Mouse (Mus musculus) layer of hippocampus, adult 8-10 months (tissue): ENCODE data around the gene Lfng. TPM values are rescaled to one million over a fixed set of nuclear protein-coding genes. Genes with fewer than 3 reads are reported as not detected.

Source experiments
- DNase-seq, 2 experiments: peaks; one replicate each; pipeline ENCODE4 v3.0.0; 2022; ENCODE audit warnings: low spot score in 2 of 2
- total RNA-seq, 4 experiments: library from RNA; stranded (reverse); gene quantifications; 2 replicates each; pipeline ENCODE4 v1.2.4; 2022

Lfng gene
- total RNA-seq, 4 experiments from 2014 or later = 18.1 to 25.0 (median 22.8) TPM

DNA sequence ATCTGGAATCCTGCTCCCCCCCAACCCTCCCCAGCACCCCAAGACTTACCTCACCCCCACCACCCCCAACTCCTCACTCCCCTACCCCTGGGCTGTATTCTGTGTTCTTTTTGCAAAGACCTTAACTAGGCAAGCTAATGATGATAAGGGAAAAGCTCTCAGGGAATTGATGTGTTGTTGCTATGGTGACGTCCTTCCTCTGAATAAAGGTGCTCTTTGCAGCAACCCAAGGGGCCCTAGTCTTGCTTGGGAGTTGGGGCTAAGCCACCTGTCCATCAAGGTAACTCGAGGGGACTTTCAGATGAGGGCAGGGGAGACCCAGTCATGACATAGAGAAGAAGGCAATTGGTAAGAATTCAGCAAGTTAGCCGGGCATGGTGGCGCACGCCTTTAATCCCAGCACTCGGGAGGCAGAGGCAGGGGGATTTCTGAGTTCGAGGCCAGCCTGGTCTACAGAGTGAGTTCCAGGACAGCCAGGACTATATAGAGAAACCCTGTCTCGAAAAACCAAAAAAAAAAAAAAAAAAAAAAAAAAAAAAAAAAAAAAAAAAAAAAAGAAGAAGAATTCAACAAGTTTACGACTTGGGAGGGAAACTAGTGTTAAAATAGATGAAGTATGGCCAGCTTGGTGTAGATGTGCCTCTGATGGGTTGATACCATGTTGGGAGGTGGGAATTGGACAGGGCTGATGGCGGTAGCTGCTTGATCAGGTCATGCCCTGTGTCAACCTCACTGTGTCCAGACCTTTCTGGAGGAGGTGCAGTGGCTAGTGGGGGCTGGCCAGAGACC is 8.4 kb downstream of the Lfng start:
- no peak for DNase-seq

DNA sequence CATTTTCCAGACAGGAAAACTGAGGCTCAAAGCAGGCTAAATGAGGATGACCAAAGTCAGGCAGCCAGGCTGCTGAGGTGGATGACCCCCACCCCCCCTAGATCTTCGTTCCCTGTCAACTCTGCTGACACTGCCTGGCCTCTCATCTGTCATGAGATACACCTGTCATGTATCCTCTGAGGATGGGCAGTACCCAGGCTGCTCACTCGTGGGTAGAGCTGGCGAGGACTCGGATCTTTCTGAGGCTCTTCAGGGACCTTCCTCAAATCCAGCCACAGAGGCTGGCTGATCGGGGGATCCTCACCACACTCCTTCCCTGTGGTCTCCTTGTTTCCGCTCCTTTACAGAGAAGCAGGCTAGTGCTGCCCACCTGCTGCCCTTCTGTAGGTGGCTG is 9.0 kb downstream of the Lfng start:
- no peak for DNase-seq

DNA sequence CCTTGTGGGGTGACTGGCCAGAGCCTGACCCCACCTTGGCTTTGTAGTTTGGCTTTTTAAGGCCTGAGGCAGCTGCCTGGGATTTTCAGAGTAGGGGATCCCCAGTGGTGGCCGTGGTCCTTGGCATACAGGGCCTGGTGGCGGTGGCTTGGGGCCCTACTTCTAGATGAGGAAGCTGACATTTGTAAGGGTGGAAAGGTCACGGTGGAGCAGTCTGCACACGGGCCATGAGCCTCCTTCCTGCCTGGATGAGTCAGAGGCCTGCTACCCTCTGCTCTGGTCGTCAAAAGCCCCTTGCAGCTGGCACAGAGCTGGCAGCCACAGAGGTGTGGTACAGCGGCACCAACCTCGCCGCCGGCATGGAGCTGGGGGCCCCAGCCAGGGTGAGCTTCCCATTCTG is 9.6 kb downstream of the Lfng start:
- DNase-seq = no peak

DNA sequence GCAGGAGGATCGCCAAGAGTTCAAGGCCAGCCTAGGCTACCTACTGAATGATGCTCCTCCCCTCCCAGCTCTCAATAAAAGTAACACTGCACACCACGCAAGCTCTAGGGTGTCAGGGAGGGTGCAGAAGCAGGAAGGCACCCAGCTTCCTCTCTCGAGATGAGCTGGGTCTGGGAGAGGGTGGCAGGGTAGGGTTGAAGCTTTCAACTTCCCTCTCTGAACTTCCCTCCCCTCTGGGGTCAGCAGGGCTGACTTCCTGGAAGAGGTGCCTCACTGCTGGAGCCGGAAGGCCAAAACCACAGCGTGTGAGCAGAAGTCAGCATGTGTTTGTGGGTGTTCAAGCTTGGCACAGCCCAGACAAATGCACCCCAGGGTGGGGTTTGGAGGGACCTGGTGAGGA is 10.6 kb downstream of the Lfng start:
- DNase-seq = no peak

DNA sequence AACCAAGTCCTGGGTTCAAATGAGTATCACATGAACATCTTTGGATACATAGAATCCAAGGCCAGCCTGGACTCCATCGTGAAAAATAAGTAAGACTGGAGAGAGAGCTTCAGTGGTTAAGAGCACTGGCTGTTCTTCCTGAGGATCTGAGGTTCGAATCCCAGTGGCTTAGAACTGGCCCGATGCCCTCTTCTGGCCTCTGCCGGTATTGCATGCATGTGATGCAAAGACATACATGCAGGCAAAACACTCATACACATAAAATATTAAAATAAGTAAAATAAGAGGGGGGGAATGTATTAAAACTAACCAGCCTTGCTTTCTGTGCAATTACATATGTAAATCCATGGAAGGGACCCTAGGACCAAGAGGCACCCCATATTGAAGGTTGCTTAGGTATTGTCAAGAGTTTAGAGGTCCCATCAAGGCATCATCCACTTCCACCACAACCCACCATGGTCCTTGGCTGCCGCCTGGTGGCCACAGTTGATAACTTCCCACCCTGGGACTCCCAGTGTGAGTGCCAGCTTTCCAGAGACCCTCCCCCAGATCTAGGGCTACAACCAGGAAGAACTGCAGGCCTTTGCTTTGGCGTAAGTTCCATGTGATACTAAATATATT is 12.1 kb downstream of the Lfng start:
- peak; percentile 70 to 73 for DNase-seq

DNA sequence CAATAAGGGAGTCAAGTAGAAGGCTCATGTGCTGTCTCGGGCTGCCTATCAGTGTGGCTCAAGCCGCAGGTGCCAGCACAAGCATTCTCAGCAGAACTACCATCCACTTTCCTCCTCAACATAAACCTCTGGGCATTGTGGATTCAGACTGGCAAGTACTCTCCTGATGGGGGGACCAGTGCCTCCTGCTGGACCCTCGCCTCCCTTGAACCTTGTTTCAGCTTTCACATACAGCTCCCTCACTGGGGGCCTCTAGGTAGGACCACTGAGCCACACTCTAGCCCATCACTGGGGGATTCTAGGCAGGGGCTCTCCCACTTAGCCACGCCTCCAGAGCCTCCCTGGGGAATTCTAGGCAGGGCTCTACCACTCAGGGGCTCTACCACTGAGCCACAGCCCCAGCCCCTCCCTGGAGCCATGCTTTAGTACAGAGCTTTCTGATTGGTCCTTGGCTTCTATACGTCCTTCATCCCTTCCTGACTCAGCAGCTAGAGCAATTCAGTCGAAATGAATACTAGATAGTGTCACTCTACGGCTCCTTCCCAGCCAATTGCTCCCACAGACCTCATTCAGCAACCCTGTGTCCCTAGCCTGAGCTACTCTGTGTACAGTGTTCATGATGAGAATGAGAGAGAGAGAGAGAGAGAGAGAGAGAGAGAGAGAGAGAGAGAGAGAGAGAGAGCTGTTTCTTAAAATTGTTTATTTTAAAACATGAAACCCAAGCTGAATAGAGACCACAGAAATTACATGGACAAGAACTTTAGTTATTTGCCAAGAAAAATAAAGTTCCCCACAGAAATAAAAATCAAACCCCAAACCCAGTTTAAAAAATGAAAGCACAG is 13.0 kb downstream of the Lfng start:
- DNase-seq = no peak

DNA sequence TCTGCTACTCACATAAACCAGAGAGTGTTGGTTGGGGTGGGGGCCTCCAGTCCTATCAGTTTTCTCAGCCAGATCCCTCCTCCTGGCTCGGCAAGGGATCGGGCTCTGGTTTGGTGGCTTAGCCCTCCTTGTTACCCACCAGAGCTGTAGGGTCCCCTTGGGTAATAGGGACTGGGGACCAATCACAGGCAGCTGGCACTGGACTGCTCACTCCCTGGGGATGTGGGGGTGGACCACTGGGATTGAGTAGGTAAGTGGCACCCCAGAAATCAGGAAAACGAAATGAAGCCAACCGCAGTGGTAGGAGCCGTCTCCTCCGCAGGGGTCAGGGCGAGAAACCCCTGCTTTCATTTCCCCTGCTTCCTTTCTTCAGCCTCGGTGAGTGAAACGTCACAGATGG is 14.0 kb downstream of the Lfng start:
- no peak for DNase-seq

DNA sequence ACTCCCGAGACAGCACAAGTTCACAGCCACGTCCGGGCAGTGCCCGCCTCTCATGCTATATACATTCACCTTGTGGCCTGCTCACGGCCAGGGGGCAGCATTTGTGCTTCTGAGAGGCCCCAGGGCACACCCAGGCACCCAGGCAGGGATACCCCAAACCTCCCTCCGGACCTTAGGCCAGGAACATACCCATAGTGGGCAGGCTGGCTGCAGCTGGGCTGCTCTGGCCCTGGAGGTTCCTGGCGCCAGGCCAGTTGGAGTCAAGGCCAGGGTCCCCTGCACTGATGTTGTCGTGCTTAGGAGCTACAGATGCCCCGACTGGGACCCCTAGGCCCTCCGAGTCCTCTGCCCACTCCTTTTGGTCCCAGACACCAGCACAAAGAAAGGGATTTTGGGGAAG is 14.4 kb downstream of the Lfng start:
- DNase-seq = no peak

DNA sequence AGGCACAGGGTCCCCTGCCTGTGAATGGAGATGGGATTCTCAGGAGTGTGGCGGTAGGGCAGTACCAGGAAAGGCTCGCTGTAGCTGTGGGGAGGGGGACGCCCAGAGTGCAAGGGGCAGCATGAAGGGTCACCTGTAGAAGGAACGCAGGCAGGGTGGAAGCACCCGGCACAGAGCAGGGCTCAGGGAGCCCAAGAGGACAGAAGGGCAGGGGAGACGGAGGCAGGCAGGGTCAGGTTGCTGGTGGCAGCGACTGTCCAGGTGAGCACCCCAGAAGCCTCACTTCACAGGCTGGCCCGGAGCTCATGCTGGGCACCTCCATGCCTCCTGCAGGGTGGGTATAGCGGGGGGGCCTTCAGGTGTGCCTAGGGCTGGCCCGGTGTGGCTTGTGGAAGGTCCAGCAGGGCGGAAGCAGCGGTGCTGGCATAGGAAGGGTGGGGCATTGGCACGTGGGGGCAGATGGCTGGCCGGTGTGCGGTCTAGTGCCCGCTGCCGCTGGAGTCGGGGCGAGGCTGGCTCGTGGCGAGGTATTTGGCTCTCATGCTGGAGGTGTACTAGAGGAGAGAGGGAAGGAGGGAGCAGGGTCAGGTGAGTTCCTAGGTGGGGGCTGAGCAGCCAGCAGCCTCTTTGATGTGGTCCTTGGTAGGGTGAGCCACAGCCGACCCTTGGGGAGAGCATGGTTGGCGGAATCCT is 16.0 kb downstream of the Lfng start:
- no peak for DNase-seq

DNA sequence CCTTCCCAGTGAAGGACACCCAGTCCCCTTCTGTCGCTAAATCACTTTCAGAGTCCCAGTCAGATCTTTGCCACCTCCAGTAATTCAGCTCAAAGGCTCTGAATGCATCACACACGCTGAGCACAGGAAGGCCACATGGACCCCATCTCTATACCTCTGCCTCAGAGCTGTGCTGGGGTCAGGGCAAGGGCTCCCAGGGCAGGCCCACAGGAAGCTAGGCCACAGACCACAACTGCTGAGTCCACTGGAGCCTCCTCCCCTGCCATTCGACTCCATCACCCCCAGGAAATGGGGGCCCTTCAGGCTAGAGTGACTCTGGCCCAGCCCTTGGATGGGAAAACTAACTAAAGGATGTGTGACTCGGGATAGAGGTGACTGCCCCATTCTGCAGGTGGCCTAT is 16.7 kb downstream of the Lfng start:
- DNase-seq = no peak

DNA sequence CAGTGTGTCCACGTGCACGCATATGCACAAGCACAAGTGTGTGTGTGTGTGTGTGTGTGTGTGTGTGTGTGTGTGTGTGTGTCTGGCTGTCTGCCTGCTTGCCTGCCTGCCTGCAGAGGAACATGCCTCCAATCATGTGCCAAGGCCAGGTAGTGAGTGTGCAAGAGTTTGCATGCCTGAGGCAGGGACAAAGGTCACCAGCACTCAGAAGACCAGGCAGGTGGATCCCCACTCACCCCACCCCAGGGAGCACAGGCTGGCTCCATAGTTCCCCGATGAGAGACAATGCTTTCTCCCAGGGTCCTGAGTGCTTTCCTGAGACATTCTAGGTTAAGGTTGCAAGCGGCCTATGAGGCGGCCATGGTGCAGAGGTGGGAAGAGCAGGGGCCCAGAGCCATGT is 17.1 kb downstream of the Lfng start:
- DNase-seq = no peak

DNA sequence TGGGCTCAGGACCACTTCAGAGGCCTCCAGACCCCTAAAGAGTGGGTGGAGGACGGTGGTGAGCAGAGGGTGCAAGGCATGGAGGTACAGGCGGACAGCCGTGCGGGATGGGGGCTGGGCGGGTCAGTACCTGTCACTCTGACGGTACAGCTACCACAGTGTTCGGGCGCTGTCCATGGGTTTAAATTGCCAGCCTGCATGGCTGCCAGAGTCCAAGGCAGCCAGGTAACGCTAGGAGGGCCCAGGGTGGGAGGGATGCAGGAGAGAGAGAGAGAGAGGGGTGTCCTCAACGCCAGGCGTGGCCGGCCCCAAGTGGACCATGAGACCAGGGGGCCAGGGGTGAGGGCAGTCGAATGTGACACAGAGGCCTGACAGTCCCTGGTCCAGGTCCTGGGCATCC is 17.8 kb downstream of the Lfng start:
- no peak for DNase-seq

DNA sequence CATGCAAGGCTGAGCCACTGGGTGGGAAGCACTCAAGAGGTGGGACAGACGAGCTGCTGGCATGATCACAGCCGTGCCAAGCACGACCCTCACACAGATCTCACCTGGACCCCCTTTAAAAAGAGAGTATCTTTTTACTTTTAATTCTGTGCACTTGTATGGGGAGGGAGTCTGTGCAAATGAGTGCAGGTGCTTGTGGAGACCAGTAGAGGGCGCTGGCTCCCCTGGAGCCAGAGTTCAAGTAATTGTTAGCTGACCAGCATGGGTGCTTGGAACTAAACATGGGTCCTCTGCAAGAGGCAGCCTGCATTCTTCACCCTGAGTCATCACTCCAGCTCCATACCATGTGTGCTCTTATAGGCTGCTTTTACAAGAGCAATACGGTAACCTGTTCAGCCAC is 20.5 kb downstream of the Lfng start:
- DNase-seq = no peak

DNA sequence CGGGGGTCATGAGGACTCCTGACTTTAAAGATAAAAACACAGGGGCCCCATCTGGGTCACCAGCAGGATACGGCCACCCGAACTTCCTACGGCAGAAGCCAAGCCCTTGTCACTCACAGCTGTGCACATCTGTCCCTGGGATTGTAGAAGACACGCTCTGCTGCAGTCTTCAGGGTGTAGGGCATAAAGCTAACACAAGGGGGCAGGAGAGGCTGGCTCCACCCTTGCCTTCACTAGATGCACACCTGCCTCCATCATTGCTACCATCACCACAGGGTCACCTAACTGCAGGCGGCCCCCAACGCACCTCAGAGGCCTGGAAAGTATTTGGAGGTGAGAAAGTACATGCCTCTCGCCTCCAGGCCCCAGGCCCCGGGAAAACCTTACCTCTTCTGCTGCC is 21.9 kb downstream of the Lfng start:
- no peak for DNase-seq

DNA sequence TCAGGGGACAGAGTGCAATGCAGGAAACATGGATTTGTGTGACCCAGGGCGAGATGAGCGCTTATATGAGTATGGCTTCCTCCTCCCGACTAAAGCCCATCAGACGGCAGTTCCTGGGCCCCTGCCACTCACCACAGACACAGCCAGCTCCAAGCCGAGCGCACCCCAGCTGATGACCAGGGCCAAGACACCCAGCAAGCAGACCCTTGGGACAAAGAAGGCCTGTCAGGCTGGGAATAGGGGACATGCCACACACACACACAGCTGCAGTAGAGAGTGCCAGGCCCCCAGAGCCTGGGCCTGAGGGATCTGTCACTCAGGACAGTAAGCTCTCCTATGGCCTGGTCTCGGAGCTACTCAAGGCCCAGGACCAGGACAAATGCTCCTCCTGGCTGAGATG is 26.3 kb downstream of the Lfng start:
- DNase-seq = peak in 1 of 2 experiments; percentile 54

DNA sequence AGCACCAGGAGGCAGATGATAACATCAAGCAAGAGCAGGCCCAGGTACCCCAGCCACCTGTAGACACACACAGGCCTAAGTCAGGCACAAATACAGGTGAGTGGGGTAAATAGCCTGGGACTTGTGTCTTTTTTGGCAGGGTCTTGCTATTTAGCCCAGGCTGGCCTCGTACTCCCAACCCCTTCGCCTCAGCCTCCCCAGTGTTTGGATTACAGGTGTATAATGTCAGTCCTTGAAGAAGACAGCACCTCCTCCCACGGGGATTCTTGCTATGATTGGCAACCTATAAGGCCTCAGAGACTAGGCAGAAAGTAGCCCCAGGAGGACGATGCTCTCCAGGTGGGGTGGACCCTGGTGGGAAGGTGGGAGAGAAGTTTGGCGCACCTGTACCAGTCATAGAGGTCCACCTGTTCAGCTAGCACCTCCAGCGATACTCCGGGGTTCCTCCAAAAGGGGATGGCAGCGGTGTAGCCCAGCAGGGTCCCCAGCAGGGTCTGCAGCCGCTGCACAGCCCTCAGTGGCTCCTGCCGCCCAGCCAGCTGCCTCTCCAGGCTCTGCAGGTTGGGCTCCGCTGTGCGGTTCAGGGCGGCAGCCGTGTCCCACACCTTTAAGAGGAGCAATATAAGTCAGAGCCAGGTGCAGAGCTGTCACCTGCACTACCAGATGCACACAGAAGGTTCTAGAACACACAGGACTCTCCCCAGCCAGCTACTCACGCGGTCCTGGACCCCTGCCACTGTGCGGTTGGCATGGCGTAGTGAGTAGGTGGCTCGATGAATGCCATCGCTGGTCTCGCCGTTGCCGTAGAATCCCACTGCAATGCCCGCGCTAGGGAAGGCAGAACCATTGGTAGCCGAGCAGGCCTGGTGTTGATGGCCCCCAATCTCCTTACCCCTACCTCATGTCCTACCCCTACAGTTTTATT is 27.9 kb downstream of the Lfng start:
- peak in 1 of 2 experiments; percentile 62 for DNase-seq

DNA sequence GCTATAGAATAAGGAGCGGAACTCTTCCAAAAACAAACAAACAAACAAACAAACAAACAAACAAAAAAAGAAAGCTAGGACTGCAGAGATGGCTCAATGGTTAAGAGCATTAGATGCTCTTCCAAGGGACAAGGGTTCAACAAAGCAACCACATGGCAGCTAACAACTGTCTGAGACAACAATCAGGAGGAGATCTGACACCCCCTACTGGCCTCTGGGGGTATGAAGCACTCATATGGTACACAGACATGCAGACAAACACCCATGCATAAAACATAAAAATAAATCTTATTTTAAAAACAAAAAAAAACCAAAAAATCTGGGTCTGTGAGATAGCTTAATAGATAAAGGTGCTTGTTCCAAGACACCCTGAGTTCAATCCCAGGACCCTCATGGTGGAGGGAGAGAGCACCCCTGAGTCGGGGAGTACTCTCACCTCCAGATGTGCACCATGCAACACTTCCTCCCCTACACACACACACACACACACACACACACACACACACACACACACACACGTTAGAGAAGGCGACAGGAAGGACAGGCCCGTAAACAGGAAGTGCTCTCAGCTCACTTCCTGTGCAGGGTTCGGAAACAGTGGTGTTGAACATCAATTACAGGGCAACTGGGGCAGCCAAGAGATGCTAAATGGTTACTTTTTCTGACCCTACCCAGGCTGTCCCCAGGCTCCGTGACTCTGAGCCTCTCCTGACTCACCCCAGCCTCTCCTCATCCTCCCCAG is 29.4 kb downstream of the Lfng start:
- DNase-seq = no peak

DNA sequence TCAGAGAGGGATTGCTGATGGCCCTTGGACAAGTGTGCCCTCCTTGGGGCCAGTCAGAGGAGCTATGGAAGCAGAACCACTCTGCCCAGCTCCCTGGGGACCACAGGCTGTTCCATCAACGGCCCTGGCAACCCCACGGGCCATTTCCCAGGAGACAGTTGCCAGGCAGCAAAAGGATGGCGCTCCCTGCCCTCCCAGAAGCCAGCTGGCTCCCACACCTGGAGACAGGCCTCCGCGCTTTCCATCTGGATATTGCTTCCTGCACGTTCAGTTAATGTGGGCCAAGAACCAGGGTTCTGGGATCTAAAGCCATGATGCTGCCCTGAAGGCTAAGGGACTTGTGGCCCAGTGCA is 29.9 kb downstream of the Lfng start:
- peak; percentile 66 to 71 for DNase-seq

DNA sequence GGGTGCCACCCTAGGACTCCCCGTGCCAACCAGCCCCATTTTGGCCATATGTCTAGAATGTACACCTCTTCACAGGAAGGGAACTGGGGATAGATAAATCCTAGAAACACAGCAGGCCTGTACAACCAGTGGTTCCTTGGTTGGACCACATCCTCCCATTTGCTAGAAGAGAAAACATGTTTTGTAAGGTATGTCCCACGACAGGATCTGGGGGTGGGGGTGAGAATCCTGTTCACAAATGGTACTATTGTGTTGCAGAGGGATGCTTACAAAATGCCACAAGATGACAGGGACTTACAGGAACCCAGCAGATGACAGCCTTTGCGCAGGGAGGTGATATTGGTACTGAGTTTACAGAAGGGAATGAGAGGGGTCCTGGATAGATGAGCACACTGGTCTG is 30.9 kb downstream of the Lfng start:
- DNase-seq = no peak

DNA sequence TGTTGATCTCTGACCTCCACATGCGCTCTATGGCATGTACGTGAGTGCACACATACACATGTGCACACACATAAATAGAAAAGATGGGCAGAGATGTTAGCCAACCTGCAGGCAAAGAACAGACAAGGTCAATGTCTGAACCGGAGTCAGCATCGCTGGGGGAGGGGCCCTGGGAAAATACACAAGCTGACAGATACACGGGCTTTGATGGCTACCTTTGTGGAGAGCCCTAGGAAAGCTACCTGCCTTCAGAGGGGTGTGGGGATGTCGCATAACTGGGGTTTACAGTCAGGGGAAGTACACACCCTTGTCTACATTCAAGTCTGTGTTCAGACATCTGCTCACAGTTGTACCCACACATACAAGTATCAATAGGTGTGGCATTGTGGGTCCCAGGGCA is 31.4 kb downstream of the Lfng start:
- no peak for DNase-seq
